Mouse (Mus musculus) natural killer cell, adult 2 months (primary cell): ENCODE measurements around the gene Gspt1.
A peak's percentile ranks its signal among the peaks of the same experiment; 100 is the strongest.

Experiments
- DNase-seq, 2 experiments: peaks; one replicate each; pipeline ENCODE4 v3.0.0; 2022; ENCODE audit warnings: low spot score in 2 of 2

The Gspt1 gene

DNA sequence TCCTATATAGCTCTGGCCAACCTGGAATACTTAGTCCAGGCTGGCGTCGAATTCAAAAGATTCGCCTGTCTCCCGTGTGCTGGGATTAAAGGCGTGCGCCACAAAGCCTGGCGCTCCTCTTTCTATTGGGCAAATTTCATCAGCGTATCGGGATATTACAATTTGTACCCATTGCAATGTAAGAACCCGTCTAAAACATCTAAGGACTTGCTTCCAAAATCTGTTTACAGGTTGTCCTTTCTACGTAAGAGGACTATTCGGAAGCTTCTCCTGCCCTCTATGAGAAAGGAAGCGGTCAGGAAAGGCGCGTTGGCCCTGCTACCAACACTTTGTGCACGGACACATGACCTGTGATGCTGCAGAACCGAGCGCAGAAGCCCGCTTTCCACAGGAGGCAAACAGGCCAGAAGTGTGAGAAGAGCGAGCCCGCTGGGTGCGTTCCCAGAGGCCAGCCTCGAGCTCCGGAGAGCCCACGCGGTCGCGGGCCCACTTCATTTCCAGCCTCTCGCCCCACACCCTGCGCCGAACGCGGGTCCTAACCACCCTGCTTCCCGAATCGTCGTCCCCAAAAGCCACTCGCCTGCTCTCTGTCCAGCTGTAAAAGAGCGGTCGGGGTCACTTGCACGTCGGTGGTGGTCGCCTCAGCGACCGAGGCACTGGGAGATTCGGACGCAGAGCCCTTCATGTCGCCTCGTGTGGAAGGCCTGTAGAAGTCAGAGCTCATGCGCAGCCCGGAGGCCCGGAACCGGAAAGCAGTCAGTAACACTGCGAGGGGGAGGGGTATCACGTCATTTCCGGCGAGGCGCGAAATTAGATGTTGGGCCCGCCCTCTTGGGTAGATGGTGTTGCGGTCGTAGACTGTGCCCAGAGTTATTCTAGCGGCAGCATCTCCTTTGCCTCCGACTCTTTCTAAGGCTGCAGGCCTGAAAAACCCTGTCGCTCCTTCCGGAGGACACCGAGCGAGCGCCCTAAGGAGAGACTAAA, 51.3 kb downstream of the Gspt1 start, which contains the start of gene Rsl1d1:
TSS of gene Rsl1d1 (minus strand) at position 761 of the 984 bp plus-strand sequence.
- DNase-seq: peak; percentile 92 to 93

DNA sequence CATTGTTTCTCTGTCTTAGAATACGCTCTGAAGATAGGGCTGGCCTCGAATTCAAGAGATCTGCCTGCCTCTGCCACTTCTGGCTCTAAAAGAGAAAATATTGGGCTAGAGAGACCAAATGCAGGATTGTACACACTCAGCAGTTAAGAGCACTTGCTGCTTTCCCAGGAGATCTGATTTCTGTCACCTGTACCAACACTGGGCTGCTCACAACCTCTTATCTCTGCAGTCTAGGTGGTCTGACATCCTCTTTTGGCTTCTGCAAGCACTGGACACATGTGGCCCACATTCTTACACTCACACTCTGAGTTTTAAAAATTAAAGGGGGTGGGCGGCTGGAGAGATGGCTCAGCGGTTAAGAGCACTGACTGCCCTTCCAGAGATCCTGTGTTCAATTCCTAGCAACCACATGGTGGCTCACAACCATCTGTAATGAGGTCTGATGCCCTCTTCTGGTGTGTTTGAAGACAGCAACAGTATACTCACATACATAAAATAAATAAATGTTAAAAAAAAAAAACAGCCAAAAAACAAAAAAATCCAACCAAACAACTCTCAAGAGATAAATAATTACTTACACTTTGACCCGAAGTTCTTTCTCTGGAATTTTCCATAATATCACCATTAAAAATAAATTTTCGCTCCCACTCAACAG, 52.3 kb downstream of the Gspt1 start:
- DNase-seq: no peak

GRCm38 (mm10) chr16:11200247-11200646, 53.9 kb downstream of the Gspt1 start:
- DNase-seq: no peak

DNA sequence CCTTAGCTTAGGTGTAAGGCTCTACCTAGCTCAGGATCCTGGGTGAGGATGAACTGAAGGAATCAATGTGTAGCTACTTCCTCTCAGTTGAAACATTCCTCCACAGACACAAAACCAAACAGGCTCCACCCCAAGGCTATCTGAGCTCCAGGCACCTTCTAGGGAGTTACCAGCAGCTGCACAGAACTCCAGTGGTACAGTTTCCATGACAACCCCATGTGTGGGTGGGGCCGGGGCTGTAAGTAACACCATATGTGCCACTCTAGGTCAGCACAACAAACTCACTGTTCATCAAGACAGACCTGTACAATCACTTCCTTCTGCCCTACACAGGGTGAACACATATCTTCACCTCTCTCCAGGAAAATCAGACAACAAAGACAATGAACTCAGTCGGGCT, 55.7 kb downstream of the Gspt1 start:
- no peak for DNase-seq

GRCm38 (mm10) chr16:11197052-11197451, 57.1 kb downstream of the Gspt1 start:
- no peak for DNase-seq

- no peak for DNase-seq
Measured at GRCm38 (mm10) chr16:11193231-11193630, 60.9 kb downstream of the Gspt1 start.

DNA sequence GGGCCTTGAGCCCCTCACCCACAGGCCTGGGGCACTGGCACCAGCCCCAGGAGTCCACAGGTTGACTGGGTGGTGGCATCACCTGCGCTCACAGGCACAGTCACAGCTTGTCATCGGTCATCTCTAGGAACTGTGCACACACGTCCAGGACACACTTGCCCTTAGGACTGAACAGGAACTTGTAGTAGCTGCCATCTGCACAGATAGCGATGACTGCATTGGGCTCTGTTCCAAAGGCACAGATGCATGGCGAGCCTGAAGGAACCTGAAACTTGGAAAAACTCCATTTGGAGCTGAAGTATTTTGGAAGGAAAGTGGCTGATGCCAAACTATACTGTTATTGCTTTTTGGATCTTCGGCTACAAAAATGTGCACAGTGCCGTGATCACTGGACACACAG, 64.0 kb downstream of the Gspt1 start:
- DNase-seq: no peak

GRCm38 (mm10) chr16:11177404-11177803, 76.7 kb downstream of the Gspt1 start:
- DNase-seq: no peak

DNA sequence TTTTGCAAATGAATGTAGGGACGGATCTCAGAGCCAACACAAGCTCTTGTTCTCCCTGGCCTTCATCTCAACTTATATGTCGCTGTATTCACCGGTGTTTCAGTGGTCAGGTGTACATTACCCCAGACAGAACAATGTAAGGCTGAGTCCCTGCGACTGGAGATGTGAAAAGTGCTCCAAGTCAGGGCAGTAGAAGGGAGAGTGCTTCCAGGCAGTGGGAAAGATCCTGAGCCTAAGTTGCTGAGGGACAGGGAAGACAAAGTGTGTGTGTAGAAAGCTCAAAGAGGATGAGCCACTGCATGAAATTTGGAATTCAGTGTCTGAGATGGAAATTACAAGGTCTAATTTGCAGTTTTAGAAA, 77.3 kb downstream of the Gspt1 start:
- no peak for DNase-seq

- DNase-seq: peak; percentile 89 to 91
Measured at GRCm38 (mm10) chr16:11176208-11176883, 77.8 kb downstream of the Gspt1 start, which contains the start of gene Zc3h7a. Gene Zc3h7a (minus strand): TSS chr16:11176393.

DNA sequence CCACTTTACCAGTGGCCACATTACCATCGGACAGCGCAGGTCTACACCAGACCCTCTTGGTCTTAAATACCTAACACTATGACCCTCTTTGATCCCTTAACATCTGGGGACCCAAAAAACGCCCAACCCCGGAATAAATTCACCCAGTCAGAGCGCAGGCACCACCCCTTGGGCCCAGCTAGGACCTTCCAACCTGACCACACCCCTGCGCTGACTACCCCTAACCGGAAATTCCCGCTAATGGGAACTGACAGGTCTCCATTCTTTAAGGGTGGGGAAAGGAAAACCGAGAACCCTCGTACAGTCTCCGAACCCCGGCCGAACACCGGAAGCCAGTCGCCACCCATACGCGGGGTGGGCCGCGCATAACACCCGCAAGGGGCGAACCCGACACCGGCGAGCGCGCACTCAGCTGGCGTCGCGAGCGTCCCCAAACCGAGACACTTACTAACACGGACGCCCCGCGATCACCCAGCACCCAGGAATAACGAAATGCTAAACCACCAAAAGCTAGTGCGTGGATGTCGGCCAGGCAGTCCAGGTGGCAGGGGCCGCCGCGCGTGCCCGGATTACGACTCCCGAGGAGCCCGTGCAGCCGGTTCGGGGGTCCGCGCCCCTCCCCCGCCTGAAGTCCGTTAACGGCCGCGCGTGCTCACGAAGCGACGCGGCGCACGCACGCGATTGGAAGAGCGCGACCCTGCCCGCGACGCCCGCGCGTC, 78.5 kb downstream of the Gspt1 start:
- DNase-seq: peak; percentile 51 to 55

- no peak for DNase-seq
Measured at GRCm38 (mm10) chr16:11175100-11175488, 79.0 kb downstream of the Gspt1 start.

DNA sequence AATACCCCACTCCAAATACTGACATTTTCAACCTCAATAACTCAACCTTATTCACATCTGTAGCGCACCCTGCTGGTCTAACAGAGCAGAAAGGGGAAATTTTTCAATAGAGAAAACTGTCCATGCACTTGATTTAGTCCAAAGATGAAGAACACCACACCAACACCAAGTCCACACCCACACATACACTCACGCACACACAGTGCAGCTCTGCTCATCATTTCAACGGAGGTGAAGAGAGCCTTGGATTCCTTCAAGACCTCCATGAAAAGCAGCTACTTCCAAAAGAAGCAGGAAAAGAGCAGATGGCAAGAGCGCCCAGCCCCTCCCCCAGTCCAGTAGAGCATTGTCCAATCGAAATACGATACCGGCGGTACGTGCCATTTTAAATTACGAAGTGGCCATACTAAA, 79.4 kb downstream of the Gspt1 start:
- peak; percentile 68 to 80 for DNase-seq

DNA sequence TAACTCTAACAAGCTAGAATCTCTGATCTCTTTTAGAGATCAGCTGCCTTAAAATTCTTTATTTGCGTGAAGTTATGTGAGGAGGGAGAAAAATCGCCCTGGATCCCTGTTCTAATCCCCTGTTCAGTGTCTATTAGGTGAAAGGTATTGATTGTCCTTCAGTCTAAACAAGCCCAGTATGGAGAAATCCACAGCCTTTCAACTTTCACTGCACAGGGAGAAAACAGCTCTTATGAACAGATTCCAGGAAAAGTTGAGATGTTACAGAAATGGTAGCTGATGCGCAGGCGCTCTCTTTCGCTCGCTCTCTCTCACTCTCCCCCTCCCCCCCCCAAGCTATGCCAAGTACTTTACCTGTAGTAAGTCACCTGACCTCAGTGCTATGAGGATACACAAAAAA, 82.4 kb downstream of the Gspt1 start:
- no peak for DNase-seq
